Mouse (Mus musculus): ENCODE measurements around the gene Ets2. TPM values are rescaled to one million over a fixed set of nuclear protein-coding genes. Genes with fewer than 3 reads are reported as not detected.
A peak's percentile ranks its signal among the peaks of the same experiment; 100 is the strongest.

The Ets2 gene
- polyA plus RNA-seq, 1 experiment = 0.19 TPM

GRCm38 (mm10) chr16:95686901-95687300 lies 15.0 kb upstream of the Ets2 start:
- no peaks in the 10 kb centered on the region for H3K4me1 ChIP-seq (ENCODE audit: control insufficient read depth)
- no peaks in the 10 kb centered on the region for H3K36me3 ChIP-seq (ENCODE audit: control insufficient read depth)
- no peaks in the 10 kb centered on the region for H3K9me3 ChIP-seq (ENCODE audit: control insufficient read depth, low read length)
- TF ChIP-seq GATA1 (IDR thresholded peaks at IDR 0.05; ENCODE audit: low read length) = no peak
- no peak for TF ChIP-seq TAL1 (IDR thresholded peaks at IDR 0.05; ENCODE audit: low read length)
- no peaks in the 10 kb centered on the region for H3K27me3 ChIP-seq (ENCODE audit: control insufficient read depth)
- H3K4me3 ChIP-seq (replicated peaks) = no peak overlapping the region

- H3K4me3 ChIP-seq (replicated peaks) = no peak overlapping the region
- H3K27me3 ChIP-seq (ENCODE audit: control insufficient read depth) = no peaks in the 10 kb centered on the region
- H3K36me3 ChIP-seq (ENCODE audit: control insufficient read depth) = no peaks in the 10 kb centered on the region
- no peak for TF ChIP-seq GATA1 (IDR thresholded peaks at IDR 0.05; ENCODE audit: low read length)
- TF ChIP-seq TAL1 (IDR thresholded peaks at IDR 0.05; ENCODE audit: low read length) = no peak
- no peaks in the 10 kb centered on the region for H3K9me3 ChIP-seq (ENCODE audit: control insufficient read depth, low read length)
- H3K4me1 ChIP-seq (ENCODE audit: control insufficient read depth) = no peaks in the 10 kb centered on the region
Observed at GRCm38 (mm10) chr16:95688010-95688409, 13.9 kb upstream of the Ets2 start.

DNA sequence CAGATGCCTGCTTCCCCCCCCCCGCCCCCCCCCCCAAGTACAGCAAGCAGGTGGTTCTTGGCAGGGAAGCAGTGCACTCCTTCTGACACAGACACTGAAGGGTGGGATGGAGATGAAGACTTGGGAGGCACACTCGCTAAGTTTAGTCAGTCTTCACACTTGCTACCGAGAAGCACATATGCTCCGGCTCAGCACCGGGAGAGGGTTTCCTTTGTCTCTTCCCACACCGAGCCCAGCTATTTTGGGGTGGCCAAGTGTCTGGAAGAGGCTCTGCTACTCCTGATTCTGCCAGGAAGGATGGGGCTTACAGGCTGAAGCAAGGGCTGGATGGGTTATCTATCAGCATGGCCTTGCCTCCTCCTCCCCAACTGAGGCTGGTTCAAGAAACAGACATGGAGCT lies 5.3 kb upstream of the Ets2 start:
- no peaks in the 10 kb centered on the region for H3K9me3 ChIP-seq (ENCODE audit: control insufficient read depth, low read length)
- no peak for TF ChIP-seq GATA1 (IDR thresholded peaks at IDR 0.05; ENCODE audit: low read length)
- no peak for TF ChIP-seq TAL1 (IDR thresholded peaks at IDR 0.05; ENCODE audit: low read length)
- no peaks in the 10 kb centered on the region for H3K27me3 ChIP-seq (ENCODE audit: control insufficient read depth)
- no peak overlapping the region for H3K4me3 ChIP-seq (replicated peaks)
- H3K36me3 ChIP-seq (ENCODE audit: control insufficient read depth) = no peaks in the 10 kb centered on the region
- H3K4me1 ChIP-seq (ENCODE audit: control insufficient read depth) = peaks cover 4% of the 10 kb centered on the region

- Histone ChIP-seq H3K27me3 (ENCODE audit: control insufficient read depth) (peaks cover 3% of the 10 kb centered on the region; the same call in 1 of the 2 replicates), H3K4me3 (replicated peaks) (no peak overlapping the region), H3K4me1 (ENCODE audit: control insufficient read depth) (peaks cover 20% of the 10 kb centered on the region), H3K36me3 (ENCODE audit: control insufficient read depth) (no peaks in the 10 kb centered on the region), H3K9me3 (ENCODE audit: control insufficient read depth, low read length) (no peaks in the 10 kb centered on the region)
- TF ChIP-seq TAL1 (IDR thresholded peaks at IDR 0.05; ENCODE audit: low read length) (no peak), GATA1 (IDR thresholded peaks at IDR 0.05; ENCODE audit: low read length) (no peak)
Observed at GRCm38 (mm10) chr16:95699721-95700120, 2.2 kb upstream of the Ets2 start.

GRCm38 (mm10) chr16:95700224-95700623 lies 1.7 kb upstream of the Ets2 start:
- no peaks in the 10 kb centered on the region for H3K36me3 ChIP-seq (ENCODE audit: control insufficient read depth)
- H3K4me3 ChIP-seq (replicated peaks) = no peak overlapping the region
- H3K27me3 ChIP-seq (ENCODE audit: control insufficient read depth) = peaks cover 3% of the 10 kb centered on the region; the same call in 1 of the 2 replicates
- peaks cover 20% of the 10 kb centered on the region for H3K4me1 ChIP-seq (ENCODE audit: control insufficient read depth)
- H3K9me3 ChIP-seq (ENCODE audit: control insufficient read depth, low read length) = no peaks in the 10 kb centered on the region
- TF ChIP-seq TAL1 (IDR thresholded peaks at IDR 0.05; ENCODE audit: low read length) (no peak), GATA1 (IDR thresholded peaks at IDR 0.05; ENCODE audit: low read length) (no peak)

DNA sequence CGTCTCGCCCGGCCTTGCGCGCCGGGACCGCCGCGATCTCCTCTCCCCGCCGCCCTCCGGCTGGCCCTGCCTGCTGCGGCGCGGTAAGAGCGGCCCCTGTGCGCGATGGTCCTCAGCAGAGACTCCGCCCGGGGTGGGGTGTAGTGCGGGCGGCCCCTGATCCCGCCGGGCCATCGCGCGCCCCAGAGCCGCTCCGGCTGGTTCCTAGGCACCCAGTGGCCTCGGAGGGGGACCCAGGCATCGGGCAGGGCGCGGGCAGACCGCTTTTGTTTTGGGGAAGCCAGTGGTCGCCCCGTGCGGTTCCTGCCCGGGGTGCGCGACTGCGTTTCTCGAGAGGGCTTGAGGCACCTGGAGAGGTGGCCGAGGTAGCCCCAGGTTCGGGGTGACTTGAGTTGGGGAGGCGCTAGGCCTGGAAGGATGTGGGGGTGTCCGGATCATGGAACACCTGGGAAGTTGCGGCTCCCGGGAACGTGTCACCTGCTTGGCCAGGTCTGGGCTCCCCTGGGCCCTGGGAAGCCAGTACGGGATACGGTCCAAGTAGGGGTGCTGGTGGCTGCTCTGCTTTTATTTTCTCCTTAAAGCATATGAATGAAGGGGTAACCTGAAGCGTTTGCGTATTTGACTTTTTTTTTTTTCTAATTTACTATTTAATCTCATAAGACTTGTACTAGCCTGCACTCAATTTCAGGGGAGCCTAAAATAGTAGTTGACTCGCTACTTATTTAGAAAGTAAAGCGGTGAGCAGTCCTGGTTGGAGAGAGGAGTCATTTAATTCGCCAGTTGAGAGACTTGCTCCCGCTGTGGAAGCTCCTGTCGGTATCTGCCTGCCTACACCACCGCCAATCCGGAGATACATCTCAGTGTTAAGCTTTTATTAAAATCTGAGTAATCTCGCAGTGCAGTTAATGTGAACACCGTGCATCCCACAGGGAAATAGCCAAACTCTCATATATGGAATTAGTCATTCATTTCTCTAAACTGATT lies 979 bp downstream of the Ets2 start:
- Histone ChIP-seq H3K4me3 (replicated peaks) (peak overlapping the region; percentile 76), H3K9me3 (ENCODE audit: control insufficient read depth, low read length) (no peaks in the 10 kb centered on the region), H3K27me3 (ENCODE audit: control insufficient read depth) (peaks cover 3% of the 10 kb centered on the region; the same call in 1 of the 2 replicates), H3K4me1 (ENCODE audit: control insufficient read depth) (peaks cover 20% of the 10 kb centered on the region), H3K36me3 (ENCODE audit: control insufficient read depth) (peaks cover 7% of the 10 kb centered on the region)
- TF ChIP-seq TAL1 (IDR thresholded peaks at IDR 0.05; ENCODE audit: low read length) (no peak), GATA1 (IDR thresholded peaks at IDR 0.05; ENCODE audit: low read length) (no peak)

DNA sequence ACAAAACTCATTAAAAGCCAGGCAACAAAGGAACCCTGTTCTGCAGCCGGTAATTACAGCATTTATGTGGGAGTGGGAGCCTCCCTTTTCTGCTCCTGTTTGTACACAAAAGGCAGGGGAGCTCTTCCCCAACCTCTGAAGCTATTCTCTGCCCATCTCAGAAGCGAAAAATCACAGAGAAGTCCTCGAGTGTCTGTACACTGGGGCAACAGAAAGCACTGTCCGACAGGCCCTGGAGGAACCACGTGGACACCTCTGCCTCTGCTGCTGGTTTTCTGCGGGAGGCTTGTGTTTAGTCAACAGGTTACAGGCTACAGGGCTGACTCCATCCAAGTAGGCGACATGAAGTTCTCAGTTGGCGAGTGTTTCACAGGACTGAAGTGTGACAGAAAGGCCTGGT lies 2.1 kb downstream of the Ets2 start:
- Histone ChIP-seq H3K27me3 (ENCODE audit: control insufficient read depth) (peaks cover 3% of the 10 kb centered on the region; the same call in 1 of the 2 replicates), H3K4me1 (ENCODE audit: control insufficient read depth) (peaks cover 20% of the 10 kb centered on the region), H3K36me3 (ENCODE audit: control insufficient read depth) (peaks cover 7% of the 10 kb centered on the region), H3K4me3 (replicated peaks) (no peak overlapping the region), H3K9me3 (ENCODE audit: control insufficient read depth, low read length) (no peaks in the 10 kb centered on the region)
- no peak for TF ChIP-seq GATA1 (IDR thresholded peaks at IDR 0.05; ENCODE audit: low read length)
- TF ChIP-seq TAL1 (IDR thresholded peaks at IDR 0.05; ENCODE audit: low read length) = no peak

DNA sequence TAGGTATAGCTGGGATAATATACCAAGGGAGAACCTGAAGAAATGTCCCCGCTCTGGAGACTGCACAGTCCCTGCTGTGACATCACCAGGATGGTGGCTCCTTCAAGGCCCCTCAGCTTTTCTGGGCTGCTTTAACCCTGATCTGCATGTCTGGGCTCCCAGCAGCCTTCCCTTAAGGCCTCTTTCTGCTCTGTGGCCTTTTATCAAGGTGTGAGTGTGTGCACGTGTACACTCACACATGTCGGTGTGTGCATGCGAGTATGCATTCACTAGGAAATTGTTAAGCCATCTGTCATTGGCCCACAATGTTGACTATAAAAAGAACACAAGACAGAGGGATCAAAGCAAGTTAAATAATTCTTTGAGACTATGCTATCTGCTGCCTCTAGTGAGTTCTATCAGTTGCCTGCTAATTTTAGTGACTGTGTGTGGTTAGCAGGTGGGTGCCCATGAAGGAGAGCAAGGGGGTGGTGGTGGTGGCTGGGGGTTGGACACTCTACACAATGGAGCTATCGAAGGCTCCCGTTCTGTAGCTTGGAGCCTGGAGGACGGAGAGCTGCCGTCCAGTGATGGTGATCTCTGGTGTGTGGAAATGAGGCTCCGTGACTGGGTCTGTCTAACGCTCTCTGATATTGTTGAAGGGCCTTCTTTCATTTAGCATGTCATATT lies 2.9 kb downstream of the Ets2 start:
- Histone ChIP-seq H3K4me3 (replicated peaks) (no peak overlapping the region), H3K9me3 (ENCODE audit: control insufficient read depth, low read length) (no peaks in the 10 kb centered on the region), H3K36me3 (ENCODE audit: control insufficient read depth) (peaks cover 10% of the 10 kb centered on the region), H3K27me3 (ENCODE audit: control insufficient read depth) (peaks cover 3% of the 10 kb centered on the region; the same call in 1 of the 2 replicates), H3K4me1 (ENCODE audit: control insufficient read depth) (peaks cover 20% of the 10 kb centered on the region)
- TF ChIP-seq GATA1 (IDR thresholded peaks at IDR 0.05; ENCODE audit: low read length) (no peak), TAL1 (IDR thresholded peaks at IDR 0.05; ENCODE audit: low read length) (no peak)

- Histone ChIP-seq H3K4me1 (ENCODE audit: control insufficient read depth) (peaks cover 20% of the 10 kb centered on the region), H3K36me3 (ENCODE audit: control insufficient read depth) (peaks cover 19% of the 10 kb centered on the region)
Observed at GRCm38 (mm10) chr16:95705771-95706170, 3.9 kb downstream of the Ets2 start.

More at GRCm38 (mm10) chr16:95705771-95706170, 3.9 kb downstream of the Ets2 start:
- TF ChIP-seq GATA1 (IDR thresholded peaks at IDR 0.05; ENCODE audit: low read length) (no peak), TAL1 (IDR thresholded peaks at IDR 0.05; ENCODE audit: low read length) (no peak)
- no peak overlapping the region for H3K4me3 ChIP-seq (replicated peaks)
- H3K27me3 ChIP-seq (ENCODE audit: control insufficient read depth) = peaks cover 3% of the 10 kb centered on the region; the same call in 1 of the 2 replicates
- H3K9me3 ChIP-seq (ENCODE audit: control insufficient read depth, low read length) = no peaks in the 10 kb centered on the region
